Comparison of ENCODE assay signal across 10 mouse cellular contexts in genomic region chr7:82609629-82610028, GRCm38 (mm10). TPM values are rescaled to one million over a fixed set of nuclear protein-coding genes. Genes with fewer than 3 reads are reported as not detected.
DNase-seq lines count a peak whose midpoint lies in the region; ATAC-seq and TF ChIP-seq lines count a peak whose summit lies in the region.
"Had no signal": no experiment of that assay in that cellular context is flagged by ENCODE, and none has a peak within 500 bp of the region (broad histone marks: within the 10 kb centered on the region; RNA-seq: fewer than 3 reads in every experiment).

No protein-coding gene starts in this region.

- 55% methylated on average over 3 of the region's 3 CpGs for WGBS in forebrain, postnatal 0 days
- WGBS in forebrain, embryonic 11.5 days, result 74% methylated on average over 3 of the region's 3 CpGs
- 68% methylated on average over 3 of the region's 3 CpGs for WGBS in hindbrain, embryonic 14.5 days

- no peaks in the 10 kb centered on the region for H3K27me3 ChIP-seq in forebrain, postnatal 0 days (ENCODE audit: insufficient read depth, low read length)
- H3K27me3 ChIP-seq in forebrain, embryonic 11.5 days (ENCODE audit: control insufficient read depth, insufficient read depth, low read length), result no peaks in the 10 kb centered on the region
- no peaks in the 10 kb centered on the region for H3K27me3 ChIP-seq in hindbrain, embryonic 14.5 days (ENCODE audit: control insufficient read depth, insufficient read depth, low read length)
- H3K27me3 ChIP-seq: stomach, embryonic 15.5 days had no signal

- ATAC-seq in forebrain, postnatal 0 days, result no peak
- no peak for ATAC-seq in forebrain, embryonic 11.5 days (replicated peaks; ENCODE audit: low FRiP score)
- no peak for ATAC-seq in hindbrain, embryonic 14.5 days (ENCODE audit: low FRiP score)

- intact Hi-C loops in left cerebral cortex, postnatal 4 days (cut with DNase I), result no loop called here

- H3K27ac ChIP-seq in forebrain, postnatal 0 days (ENCODE audit: low read depth, low read length), result no peak overlapping the region
- no peak overlapping the region for H3K27ac ChIP-seq in forebrain, embryonic 11.5 days (ENCODE audit: low read depth, low read length)
- H3K27ac ChIP-seq in hindbrain, embryonic 14.5 days, result no peak overlapping the region
- H3K27ac ChIP-seq: stomach, embryonic 15.5 days had no signal

- no peak overlapping the region for H3K4me2 ChIP-seq in forebrain, postnatal 0 days (ENCODE audit: low read depth)
- no peak overlapping the region for H3K4me2 ChIP-seq in forebrain, embryonic 11.5 days (ENCODE audit: low read depth, low read length, severe bottlenecking)
- no peak overlapping the region for H3K4me2 ChIP-seq in hindbrain, embryonic 14.5 days (replicated peaks)
- H3K4me2 ChIP-seq: stomach, embryonic 15.5 days had no signal

- no peaks in the 10 kb centered on the region for H3K9me3 ChIP-seq in forebrain, postnatal 0 days (ENCODE audit: low read length)
- no peaks in the 10 kb centered on the region for H3K9me3 ChIP-seq in forebrain, embryonic 11.5 days (ENCODE audit: control insufficient read depth, low read length)
- H3K9me3 ChIP-seq in hindbrain, embryonic 14.5 days (ENCODE audit: control insufficient read depth, low read length), result no peaks in the 10 kb centered on the region
- H3K9me3 ChIP-seq: stomach, embryonic 15.5 days had no signal

- no peaks in the 10 kb centered on the region for H3K4me1 ChIP-seq in forebrain, postnatal 0 days (ENCODE audit: insufficient read depth)
- no peaks in the 10 kb centered on the region for H3K4me1 ChIP-seq in forebrain, embryonic 11.5 days (replicated peaks; ENCODE audit: control insufficient read depth, insufficient read depth, low read length)
- no peaks in the 10 kb centered on the region for H3K4me1 ChIP-seq in hindbrain, embryonic 14.5 days (replicated peaks; ENCODE audit: control insufficient read depth, insufficient read depth, low read length)
- H3K4me1 ChIP-seq: stomach, embryonic 15.5 days had no signal

- H3K4me3 ChIP-seq in forebrain, postnatal 0 days (ENCODE audit: low read depth, low read length), result no peak overlapping the region
- no peak overlapping the region for H3K4me3 ChIP-seq in forebrain, embryonic 11.5 days (ENCODE audit: low read depth, low read length)
- no peak overlapping the region for H3K4me3 ChIP-seq in hindbrain, embryonic 14.5 days (replicated peaks; ENCODE audit: low read length)
- H3K4me3 ChIP-seq: stomach, embryonic 15.5 days had no signal

- no peaks in the 10 kb centered on the region for H3K36me3 ChIP-seq in forebrain, postnatal 0 days (ENCODE audit: insufficient read depth)
- no peaks in the 10 kb centered on the region for H3K36me3 ChIP-seq in forebrain, embryonic 11.5 days (ENCODE audit: control insufficient read depth, insufficient read depth, low read length)
- H3K36me3 ChIP-seq in hindbrain, embryonic 14.5 days (replicated peaks; ENCODE audit: control insufficient read depth, insufficient read depth), result no peaks in the 10 kb centered on the region
- H3K36me3 ChIP-seq: stomach, embryonic 15.5 days had no signal

- peak; percentile 45; the same call in 1 of the 2 replicates for TF ChIP-seq CTCF in forebrain, postnatal 0 days (IDR thresholded peaks at IDR 0.05; ENCODE audit: low read depth)
- TF ChIP-seq CTCF in brain, embryonic 14.5 days (IDR thresholded peaks at IDR 0.05; ENCODE audit: borderline replicate concordance, extremely low read depth, insufficient read depth, insufficient read length), result peak; percentile 19; the same call in 1 of the 2 replicates

- H3K9ac ChIP-seq in forebrain, postnatal 0 days, result no peak overlapping the region
- H3K9ac ChIP-seq in forebrain, embryonic 11.5 days (ENCODE audit: low read length), result no peak overlapping the region
- no peak overlapping the region for H3K9ac ChIP-seq in hindbrain, embryonic 14.5 days
- H3K9ac ChIP-seq: stomach, embryonic 15.5 days had no signal

- no peak for TF ChIP-seq POLR2A in brain, embryonic 14.5 days (IDR thresholded peaks at IDR 0.05; ENCODE audit: borderline replicate concordance, extremely low read depth, insufficient read depth, insufficient read length, poor library complexity, severe bottlenecking)

- peak; percentile 1 for DNase-seq in forebrain, postnatal 0 days
- DNase-seq in forebrain, embryonic 11.5 days (ENCODE audit: low spot score), result no peak
- peak; percentile 21 for DNase-seq in left cerebral cortex, postnatal 4 days
- DNase-seq in left cerebral cortex, adult 8-10 months (ENCODE audit: low spot score in 2 of 2), result no peak
- peak; percentile 11 for DNase-seq in A20 (ENCODE audit: low read depth, low spot score)
- DNase-seq in brain, embryonic 14.5 days (ENCODE audit: low read depth), result peak; percentile 7
- DNase-seq in hindbrain, embryonic 14.5 days (ENCODE audit: low spot score), result no peak
- DNase-seq in urinary bladder, postnatal 4 days (ENCODE audit: low spot score in 2 of 2), result no peak
- DNase-seq: heart, postnatal 36 days had no signal

RNA-seq across cellular contexts. Expression of gene Saxo2, which starts 38.7 kb away (rescaled TPM):
- total RNA-seq in forebrain, postnatal 0 days (2014; rRNA removed), result 8.9 and 16.5 TPM in 2 replicates
- 38.9 and 39.3 TPM in 2 replicates for polyA plus RNA-seq in forebrain, postnatal 0 days (2015; fragmentation: Nextera tagmentation; extraction: Ambion mirVana)
- polyA plus RNA-seq in forebrain, embryonic 11.5 days (2014; fragmentation: Nextera tagmentation; extraction: Ambion mirVana), result 6.4 and 7.8 TPM in 2 replicates
- total RNA-seq in left cerebral cortex, postnatal 4 days (2021), result 10 to 100 TPM in 1 of 2 experiments, 1 to 10 TPM in 1; 8.9 to 14.2 TPM
- total RNA-seq in left cerebral cortex, adult 8-10 months (2022), result 10 to 100 TPM in 1 of 4 experiments, 1 to 10 TPM in 3; 5.5 to 10.0 (median 8.8) TPM
- 9.4 and 15.7 TPM in 2 replicates for polyA plus RNA-seq in brain, embryonic 14.5 days (2012; rRNA removed)
- polyA plus RNA-seq in hindbrain, embryonic 14.5 days (2014; fragmentation: Nextera tagmentation; extraction: Ambion mirVana), result 33.9 and 34.5 TPM in 2 replicates

RNA-seq across cellular contexts. Expression of gene Efl1, which starts 38.8 kb away (rescaled TPM):
- total RNA-seq in forebrain, postnatal 0 days (2014; rRNA removed), result 12.2 and 20.8 TPM in 2 replicates
- 14.9 and 15.9 TPM in 2 replicates for polyA plus RNA-seq in forebrain, postnatal 0 days (2015; fragmentation: Nextera tagmentation; extraction: Ambion mirVana)
- 18.6 and 21.1 TPM in 2 replicates for polyA plus RNA-seq in forebrain, embryonic 11.5 days (2014; fragmentation: Nextera tagmentation; extraction: Ambion mirVana)
- total RNA-seq in left cerebral cortex, postnatal 4 days (2021), result 10 to 100 TPM; 20.3 to 22.5 TPM
- 10 to 100 TPM; 15.2 to 17.5 (median 15.9) TPM for total RNA-seq in left cerebral cortex, adult 8-10 months (2022)
- polyA plus RNA-seq in brain, embryonic 14.5 days (2012; rRNA removed), result 8.0 and 11.2 TPM in 2 replicates
- 22.4 and 23.2 TPM in 2 replicates for polyA plus RNA-seq in hindbrain, embryonic 14.5 days (2014; fragmentation: Nextera tagmentation; extraction: Ambion mirVana)

Comparison
In these comparisons a context has a peak if more than half of its experiments do, and no peak if none do; other contexts are left out.
1. DNase-seq: peak in forebrain, postnatal 0 days (single experiment), left cerebral cortex, postnatal 4 days (single experiment), A20 (single experiment) and brain, embryonic 14.5 days (single experiment); none in forebrain, embryonic 11.5 days (single experiment), left cerebral cortex, adult 8-10 months (0 of 2), hindbrain, embryonic 14.5 days (single experiment) and urinary bladder, postnatal 4 days (0 of 2).